Mouse (Mus musculus) CH12.LX (cell line): ENCODE measurements around the gene Dph2. TPM values are rescaled to one million over a fixed set of nuclear protein-coding genes. Genes with fewer than 3 reads are reported as not detected.

Experiments used
- DNase-seq: peaks from one replicate; pipeline ENCODE4 v3.0.0-alpha.2; 2013; ENCODE audit errors: extremely low read depth
- H3K27ac ChIP-seq: 2 replicates; pipeline ENCODE4 v1.5.1; 2012; ENCODE audit warnings: low read depth, mild to moderate bottlenecking, control low read depth, moderate library complexity; ENCODE audit not compliant: insufficient read depth
- H3K27me3 ChIP-seq: replicated peaks from 2 replicates; pipeline ENCODE3; 2012; ENCODE audit warnings: inconsistent platforms
- H3K36me3 ChIP-seq, 2 experiments: replicated peaks in 1 of 2; 2 replicates each; pipeline versions ENCODE3 to v1.6.1; 2012; ENCODE audit warnings: inconsistent platforms in 1 of 2, low read length in 1 of 2, mild to moderate bottlenecking in 1 of 2, mixed read lengths in 1 of 2, moderate library complexity in 1 of 2; ENCODE audit not compliant: control insufficient read depth in 1 of 2, insufficient read depth in 1 of 2
- H3K4me1 ChIP-seq, 2 experiments: 2 replicates each; pipeline ENCODE4 v1.6.1; 2012; ENCODE audit warnings: inconsistent platforms in 1 of 2, moderate library complexity in 1 of 2; ENCODE audit not compliant: insufficient read depth in 2 of 2, control insufficient read depth in 1 of 2
- H3K4me2 ChIP-seq: 2 replicates; pipeline ENCODE4 v1.6.1; 2012; ENCODE audit warnings: low read depth, mild to moderate bottlenecking, control low read depth; ENCODE audit not compliant: poor library complexity, insufficient read depth, severe bottlenecking
- H3K4me3 ChIP-seq, 3 experiments: fragments of 150-350 bp in 1 of 3; sonication (generic) in 1 of 3; replicated peaks in 1 of 3; 2 replicates each; pipeline versions ENCODE3 to v1.5.1; 2011 to 2012; ENCODE audit warnings: low read depth in 2 of 3, low read length in 2 of 3, mild to moderate bottlenecking in 2 of 3, moderate library complexity in 2 of 3, control low read depth in 1 of 3, improper control_type of control experiment in 1 of 3, inconsistent platforms in 1 of 3, mixed read lengths in 1 of 3; ENCODE audit not compliant: poor library complexity in 1 of 3
- H3K79me2 ChIP-seq: replicated peaks from 2 replicates; pipeline ENCODE4 v1.6.1; 2012; ENCODE audit warnings: mild to moderate bottlenecking, moderate library complexity; ENCODE audit not compliant: control insufficient read depth, poor library complexity, insufficient read depth, severe bottlenecking; ENCODE audit errors: extremely low read depth
- H3K9ac ChIP-seq: 2 replicates; pipeline ENCODE4 v1.6.1; 2012; ENCODE audit warnings: low read depth, mild to moderate bottlenecking, control low read depth, moderate library complexity; ENCODE audit not compliant: insufficient read depth
- H3K9me3 ChIP-seq: replicated peaks from 2 replicates; pipeline ENCODE3; 2012; ENCODE audit warnings: low read length, inconsistent platforms, mixed read lengths
- CHD2 ChIP-seq: IDR thresholded peaks from 2 replicates; pipeline ENCODE4 v1.6.1; 2011; ENCODE audit warnings: low read length, improper control_type of control experiment
- CTCF ChIP-seq, 2 experiments: IDR thresholded peaks in 1 of 2; conservative IDR thresholded peaks in 1 of 2; 2 replicates each; pipeline ENCODE4 v1.5.1; 2011 to 2012; ENCODE audit warnings: low read depth in 2 of 2, low read length in 2 of 2, improper control_type of control experiment in 1 of 2, inconsistent platforms in 1 of 2, mild to moderate bottlenecking in 1 of 2, moderate library complexity in 1 of 2
- EP300 ChIP-seq: IDR thresholded peaks from 2 replicates; pipeline ENCODE4 v1.6.1; 2011; ENCODE audit warnings: low read length, improper control_type of control experiment
- GABPA ChIP-seq: IDR thresholded peaks from 2 replicates; pipeline ENCODE4 v1.6.1; 2012; ENCODE audit warnings: low read depth, low read length, improper control_type of control experiment, inconsistent platforms; ENCODE audit not compliant: insufficient replicate concordance
- JUN ChIP-seq: IDR thresholded peaks from 2 replicates; pipeline ENCODE4 v1.6.1; 2011; ENCODE audit warnings: low read depth, mild to moderate bottlenecking, low read length, improper control_type of control experiment, moderate library complexity; ENCODE audit not compliant: insufficient read depth
- KAT2A ChIP-seq: IDR thresholded peaks from 2 replicates; pipeline ENCODE4 v1.6.1; 2012; ENCODE audit warnings: low read length, improper control_type of control experiment, inconsistent platforms; ENCODE audit not compliant: insufficient replicate concordance
- MAZ ChIP-seq: IDR thresholded peaks from 2 replicates; pipeline ENCODE4 v1.6.1; 2012; ENCODE audit warnings: low read depth, mild to moderate bottlenecking, inconsistent platforms, low read length, improper control_type of control experiment, moderate library complexity
- MYC ChIP-seq: IDR thresholded peaks from 2 replicates; pipeline ENCODE4 v1.6.1; 2011; ENCODE audit warnings: low read depth, mild to moderate bottlenecking, improper control_type of control experiment, low read length
- NRF1 ChIP-seq: IDR thresholded peaks from 2 replicates; pipeline ENCODE4 v1.6.1; 2014; ENCODE audit warnings: low read depth, mild to moderate bottlenecking, inconsistent platforms, low read length, improper control_type of control experiment, moderate library complexity
- PAX5 ChIP-seq: IDR thresholded peaks from 2 replicates; pipeline ENCODE4 v1.6.1; 2012; ENCODE audit warnings: low read length, inconsistent platforms, mixed read lengths
- POLR2AphosphoS2 ChIP-seq: IDR thresholded peaks from 2 replicates; pipeline ENCODE4 v1.6.1; 2011; ENCODE audit warnings: low read depth, low read length, improper control_type of control experiment
- RCOR1 ChIP-seq: conservative IDR thresholded peaks from 2 replicates; pipeline ENCODE4 v1.6.1; 2012; ENCODE audit warnings: low read depth, mild to moderate bottlenecking, inconsistent platforms, low read length, improper control_type of control experiment
- SIN3A ChIP-seq: IDR thresholded peaks from 2 replicates; pipeline ENCODE4 v1.6.1; 2012; ENCODE audit warnings: low read length, improper control_type of control experiment, inconsistent platforms
- SMC3 ChIP-seq: IDR thresholded peaks from 2 replicates; pipeline ENCODE4 v1.6.1; 2011; ENCODE audit warnings: low read depth, low read length, improper control_type of control experiment
- TBP ChIP-seq: conservative IDR thresholded peaks from 2 replicates; pipeline ENCODE4 v1.6.1; 2011; ENCODE audit warnings: low read depth, low read length, improper control_type of control experiment
- UBTF ChIP-seq: IDR thresholded peaks from 2 replicates; pipeline ENCODE4 v1.6.1; 2012; ENCODE audit warnings: low read depth, mild to moderate bottlenecking, inconsistent platforms, low read length, improper control_type of control experiment, moderate library complexity
- USF2 ChIP-seq: conservative IDR thresholded peaks from 2 replicates; pipeline ENCODE4 v1.6.1; 2011; ENCODE audit warnings: low read depth, low read length, improper control_type of control experiment
- ZC3H11A ChIP-seq: IDR thresholded peaks from 2 replicates; pipeline ENCODE4 v1.6.1; 2012; ENCODE audit warnings: low read depth, mild to moderate bottlenecking, inconsistent platforms, low read length, improper control_type of control experiment
- ZMIZ1 ChIP-seq: IDR thresholded peaks from 2 replicates; pipeline ENCODE4 v1.6.1; 2012; ENCODE audit warnings: low read depth, mild to moderate bottlenecking, inconsistent platforms, low read length, improper control_type of control experiment
- dilution Hi-C: fragments of 300-500 bp; cut with MboI; formaldehyde crosslinking; loops from 2 replicates; pipeline ENCODE4 v1.14.3; 2020; ENCODE audit warnings: low sequenced_read_pairs; ENCODE audit not compliant: extremely low pct_unique_long_range_greater_than_20kb, extremely low pct_ligation_motif_present
- in situ Hi-C: fragments of 300-500 bp; cut with MboI; formaldehyde crosslinking; loops from 3 replicates; pipeline ENCODE4 v1.14.3; 2019; ENCODE audit warnings: low sequenced_read_pairs, low pct_ligation_motif_present, low pct_unique_long_range_greater_than_20kb, mixed read lengths
- polyA plus RNA-seq: library from polyadenylated mRNA; unstranded; fragments of >175 nt; gene quantifications from 2 replicates; pipeline ENCODE4 v1.2.1, GENCODE M21; 2012; ENCODE audit warnings: low read depth; ENCODE audit not compliant: insufficient read length
- total RNA-seq, 2 experiments: library from RNA; depleted of rRNA; stranded (reverse); fragments of 300-350 nt in 1 of 2; fragments of >200 nt in 1 of 2; gene quantifications; 2 replicates each; pipeline ENCODE4 v1.2.3; 2012 to 2014

The Dph2 gene
- total and polyA plus RNA-seq, 3 experiments, result 19.8 to 21.5 (median 20.8) TPM

DNA sequence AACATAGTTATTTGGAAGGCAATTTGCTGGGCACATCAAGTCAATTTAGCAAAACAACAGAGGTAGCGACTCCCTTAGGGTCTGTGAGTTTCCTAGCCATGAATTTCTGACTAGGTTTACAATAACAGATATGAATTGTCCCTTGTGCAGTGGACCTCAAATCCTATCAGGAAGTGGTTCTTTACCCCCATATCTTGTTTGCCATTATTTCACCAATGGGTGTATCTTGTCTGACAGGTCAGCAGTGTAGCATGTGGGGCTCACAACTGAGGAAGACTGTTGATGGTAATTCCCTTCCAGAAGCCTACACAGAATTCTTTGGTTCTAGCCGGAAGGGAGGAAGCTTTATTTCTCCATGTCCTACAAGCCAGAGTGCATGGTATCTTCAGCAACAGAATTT, 29.5 kb upstream of the Dph2 start:
- in situ Hi-C loops (no loop called here), dilution Hi-C loops (no loop called here)
- H3K27ac ChIP-seq, result no peak overlapping the region
- H3K4me1 ChIP-seq, result peaks cover 0 to 26% of the 10 kb centered on the region in 2 experiments; a peak in 2 of 4 replicates
- H3K4me3 ChIP-seq, result no peak overlapping the region
- H3K9ac ChIP-seq, result no peak overlapping the region
- peaks cover 0 to 7% of the 10 kb centered on the region in 2 experiments for H3K36me3 ChIP-seq
- no peaks in the 10 kb centered on the region for H3K79me2 ChIP-seq
- H3K9me3 ChIP-seq, result no peaks in the 10 kb centered on the region
- no peaks in the 10 kb centered on the region for H3K27me3 ChIP-seq
- no peak overlapping the region for H3K4me2 ChIP-seq
- no peak for TF ChIP-seq MAZ
- TF ChIP-seq GABPA, result no peak
- TF ChIP-seq CHD2, result no peak
- TF ChIP-seq UBTF, result no peak
- TF ChIP-seq KAT2A, result no peak
- no peak for TF ChIP-seq MYC
- no peak for TF ChIP-seq NRF1
- TF ChIP-seq ZC3H11A, result no peak
- no peak for TF ChIP-seq ZMIZ1
- TF ChIP-seq TBP, result no peak
- TF ChIP-seq PAX5, result no peak
- no peak for TF ChIP-seq JUN
- TF ChIP-seq POLR2AphosphoS2, result no peak
- no peak for TF ChIP-seq USF2
- no peak for DNase-seq

DNA sequence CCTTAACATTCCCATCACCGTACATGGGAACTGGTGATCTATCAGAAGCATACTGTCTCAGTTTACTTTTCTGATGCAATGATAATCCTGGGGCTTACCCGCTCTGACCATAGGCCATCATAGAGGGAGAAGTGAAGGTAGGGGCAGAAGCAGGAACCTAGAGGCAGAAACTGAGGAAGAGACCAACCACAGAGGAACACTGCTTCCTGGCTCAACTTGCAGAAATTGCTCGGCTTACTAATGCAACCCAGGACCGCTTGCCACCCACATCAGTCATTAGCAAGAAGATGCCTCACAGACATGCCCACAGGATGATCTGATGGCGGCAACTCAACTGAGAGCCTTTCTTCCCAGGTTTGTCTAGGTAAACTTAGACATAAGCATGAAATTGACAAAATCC, 26.9 kb upstream of the Dph2 start:
- dilution Hi-C loops, result no loop called here

More for the DNA sequence above, 26.9 kb upstream of the Dph2 start:
- no peak overlapping the region for H3K4me2 ChIP-seq
- in situ Hi-C loops, result loop anchor here (10.0 kb wide), 1 partner anchor 146 kb away; no protein-coding TSS in a partner anchor
- no peak overlapping the region for H3K4me3 ChIP-seq
- no peak overlapping the region for H3K27ac ChIP-seq
- TF ChIP-seq EP300 (no peak), PAX5 (no peak), CTCF (conservative IDR thresholded peaks at IDR 0.05 in 1 of 2, IDR thresholded peaks at IDR 0.05 in 1 of 2; ENCODE audit: low read depth in 2 of 2, low read length in 2 of 2) (no peak), CHD2 (no peak), SMC3 (no peak), NRF1 (no peak), SIN3A (no peak), RCOR1 (no peak)
- peaks cover 3% of the 10 kb centered on the region; the same call in 1 of the 2 replicates for H3K79me2 ChIP-seq
- peaks cover 0 to 7% of the 10 kb centered on the region in 2 experiments for H3K36me3 ChIP-seq
- H3K9me3 ChIP-seq, result no peaks in the 10 kb centered on the region
- no peak for DNase-seq
- no peaks in the 10 kb centered on the region for H3K27me3 ChIP-seq
- no peak overlapping the region for H3K9ac ChIP-seq
- peaks cover 0 to 37% of the 10 kb centered on the region in 2 experiments; a peak in 2 of 4 replicates for H3K4me1 ChIP-seq
